Mouse (Mus musculus) WW6 (cell line): ENCODE measurements around the gene Rilp.

Experiments
- DNase-seq: peaks from one replicate; pipeline ENCODE4 v3.0.0-alpha.2; 2013; ENCODE audit warnings: low read depth, low spot score

Rilp gene

DNA sequence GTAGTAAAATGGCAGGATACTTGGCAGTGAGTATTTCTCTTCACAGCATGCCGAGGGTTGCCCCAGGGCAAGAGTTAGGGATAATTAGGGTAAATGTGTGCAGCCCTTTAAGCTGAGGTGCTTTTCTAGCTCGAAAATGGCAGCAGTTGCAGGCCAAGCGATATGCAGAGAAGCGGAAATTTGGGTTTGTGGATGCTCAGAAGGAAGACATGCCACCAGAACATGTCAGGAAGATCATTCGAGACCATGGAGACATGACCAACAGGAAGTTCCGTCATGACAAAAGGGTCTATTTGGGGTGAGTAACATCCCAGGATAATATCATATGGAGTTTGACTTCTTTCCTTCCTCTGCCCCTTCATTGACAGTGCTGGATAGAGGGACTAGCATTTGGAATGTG is 22.4 kb upstream of the Rilp start:
- DNase-seq, result no peak

DNA sequence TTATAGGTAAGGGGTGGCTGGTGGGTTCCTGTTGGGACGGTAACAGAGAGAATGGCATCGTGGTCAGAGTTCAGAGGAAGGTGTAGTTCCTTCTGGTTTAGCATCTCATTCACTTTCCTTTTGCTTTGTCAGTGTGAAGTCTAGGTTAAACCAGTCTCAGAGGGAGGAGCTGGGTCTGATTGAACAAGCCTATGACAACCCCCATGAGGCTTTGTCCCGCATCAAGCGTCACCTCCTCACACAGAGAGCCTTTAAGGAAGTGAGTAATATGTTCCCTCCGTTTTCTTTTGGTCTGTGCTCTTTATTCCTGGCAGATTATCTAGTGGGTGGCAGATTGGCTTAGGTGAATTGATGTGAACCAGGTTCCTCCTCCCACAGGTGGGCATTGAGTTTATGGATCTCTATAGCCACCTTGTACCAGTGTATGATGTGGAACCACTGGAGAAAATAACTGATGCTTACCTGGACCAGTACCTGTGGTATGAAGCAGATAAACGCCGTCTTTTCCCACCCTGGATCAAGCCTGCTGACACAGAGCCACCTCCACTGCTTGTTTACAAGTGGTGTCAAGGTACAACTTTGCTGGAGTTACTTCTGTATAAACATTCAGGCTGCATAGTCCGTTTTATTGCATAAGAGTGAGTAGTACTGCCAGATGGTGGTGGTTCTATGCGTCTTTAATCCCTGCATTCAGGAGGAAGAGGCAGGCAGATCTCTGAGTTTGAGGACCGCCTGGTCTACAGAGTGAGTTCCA is 15.4 kb upstream of the Rilp start:
- no peak for DNase-seq

- no peak for DNase-seq
These were observed 11.8 kb upstream of the Rilp start for GRCm38 (mm10) chr11:75498126-75498525.

DNA sequence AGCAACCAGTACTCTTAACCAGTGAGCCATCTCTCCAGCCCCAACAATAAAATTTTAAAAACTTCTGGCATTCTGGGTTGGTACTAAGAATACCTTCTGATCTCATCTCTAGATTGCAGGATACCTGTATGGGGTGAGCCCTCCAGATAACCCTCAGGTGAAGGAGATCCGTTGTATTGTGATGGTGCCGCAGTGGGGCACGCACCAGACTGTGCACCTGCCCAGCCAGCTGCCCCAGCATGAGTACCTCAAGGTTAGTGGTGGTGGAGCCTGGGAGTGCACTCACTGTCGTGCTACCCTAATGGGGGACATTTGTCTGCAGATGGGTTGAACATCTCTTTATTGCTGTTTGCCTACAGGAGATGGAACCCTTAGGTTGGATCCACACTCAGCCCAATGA is 1.7 kb upstream of the Rilp start:
- DNase-seq, result no peak

GRCm38 (mm10) chr11:75508904-75509303 is 990 bp upstream of the Rilp start:
- DNase-seq, result no peak

- DNase-seq, result peak; percentile 95
These were observed 716 bp downstream of the Rilp start for GRCm38 (mm10) chr11:75510627-75510993.

- DNase-seq, result no peak
These were observed 1.3 kb downstream of the Rilp start for GRCm38 (mm10) chr11:75511213-75511612.

GRCm38 (mm10) chr11:75512301-75513018 is 2.6 kb downstream of the Rilp start:
- DNase-seq, result no peak

- no peak for DNase-seq
These were observed 3.4 kb downstream of the Rilp start, which contains the start of gene Scarf1 for GRCm38 (mm10) chr11:75513336-75513735. TSS of gene Scarf1 (plus strand) at chr11:75513540.

- DNase-seq, result no peak
These were observed 5.3 kb downstream of the Rilp start for GRCm38 (mm10) chr11:75515186-75515585.

DNA sequence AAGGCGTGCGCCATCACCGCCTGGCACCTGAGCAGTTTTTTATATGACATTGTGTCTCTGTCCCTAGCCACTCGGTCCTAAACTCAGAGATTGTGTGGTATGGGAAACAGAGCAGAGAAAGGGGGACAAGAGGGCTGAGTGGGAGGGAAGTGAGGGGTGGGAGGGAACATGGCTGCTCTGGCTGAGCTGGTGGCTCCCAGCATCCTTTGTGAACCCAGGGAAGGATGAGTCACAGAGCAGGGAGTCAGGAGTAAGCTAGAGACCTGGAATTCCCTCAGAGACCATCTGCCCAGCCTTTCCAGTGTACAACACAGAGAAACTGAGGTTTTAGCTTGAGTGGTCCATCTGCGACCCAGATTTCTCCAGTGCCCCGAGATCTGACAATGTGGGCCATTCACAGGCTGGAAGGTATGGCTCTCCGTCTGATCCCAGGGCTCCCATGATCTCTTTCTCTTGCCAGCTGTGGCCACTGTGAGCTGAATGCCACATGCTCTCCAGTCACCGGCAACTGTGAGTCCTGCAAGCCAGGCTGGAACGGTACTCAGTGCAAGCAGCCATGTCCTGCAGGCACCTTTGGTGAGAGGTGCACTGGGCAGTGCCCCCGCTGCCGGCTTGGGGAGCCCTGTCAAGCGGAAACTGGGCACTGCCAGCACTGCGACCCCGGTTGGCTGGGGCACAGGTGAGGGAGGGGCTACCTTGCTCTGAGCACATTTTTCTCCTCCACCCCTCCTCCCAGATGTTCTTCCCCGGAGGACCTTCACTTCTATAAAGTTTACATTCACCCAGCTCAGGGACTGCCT is 10.1 kb downstream of the Rilp start:
- DNase-seq, result no peak

GRCm38 (mm10) chr11:75521609-75522008 is 11.7 kb downstream of the Rilp start:
- DNase-seq, result no peak

- DNase-seq, result no peak
These were observed 12.9 kb downstream of the Rilp start for GRCm38 (mm10) chr11:75522793-75523192.

GRCm38 (mm10) chr11:75525531-75526125 is 15.7 kb downstream of the Rilp start:
- DNase-seq, result no peak

DNA sequence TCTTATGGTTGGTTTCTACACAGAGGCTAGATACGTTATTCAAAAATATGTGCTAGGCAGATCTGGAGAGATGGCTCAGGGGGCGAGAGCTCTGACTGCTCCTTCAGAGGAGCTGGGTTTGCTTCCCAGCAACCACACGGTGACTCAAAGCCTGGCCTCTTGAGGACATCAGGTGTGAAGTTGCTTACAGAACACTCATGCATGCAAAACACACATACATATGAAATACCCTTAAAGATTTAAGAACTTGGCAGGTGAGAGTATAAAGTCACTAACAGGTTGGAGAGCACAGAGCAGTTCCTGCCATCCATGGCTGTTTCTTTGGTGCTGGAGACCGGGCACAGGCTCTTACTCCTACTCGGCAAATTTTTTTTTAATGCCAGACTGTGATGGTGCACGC is 17.0 kb downstream of the Rilp start:
- DNase-seq, result no peak

GRCm38 (mm10) chr11:75529771-75530170 is 19.9 kb downstream of the Rilp start:
- DNase-seq, result no peak

- DNase-seq, result peak; percentile 78
These were observed 20.4 kb downstream of the Rilp start for GRCm38 (mm10) chr11:75530325-75530724.

- no peak for DNase-seq
These were observed 21.0 kb downstream of the Rilp start for GRCm38 (mm10) chr11:75530845-75531373.

DNA sequence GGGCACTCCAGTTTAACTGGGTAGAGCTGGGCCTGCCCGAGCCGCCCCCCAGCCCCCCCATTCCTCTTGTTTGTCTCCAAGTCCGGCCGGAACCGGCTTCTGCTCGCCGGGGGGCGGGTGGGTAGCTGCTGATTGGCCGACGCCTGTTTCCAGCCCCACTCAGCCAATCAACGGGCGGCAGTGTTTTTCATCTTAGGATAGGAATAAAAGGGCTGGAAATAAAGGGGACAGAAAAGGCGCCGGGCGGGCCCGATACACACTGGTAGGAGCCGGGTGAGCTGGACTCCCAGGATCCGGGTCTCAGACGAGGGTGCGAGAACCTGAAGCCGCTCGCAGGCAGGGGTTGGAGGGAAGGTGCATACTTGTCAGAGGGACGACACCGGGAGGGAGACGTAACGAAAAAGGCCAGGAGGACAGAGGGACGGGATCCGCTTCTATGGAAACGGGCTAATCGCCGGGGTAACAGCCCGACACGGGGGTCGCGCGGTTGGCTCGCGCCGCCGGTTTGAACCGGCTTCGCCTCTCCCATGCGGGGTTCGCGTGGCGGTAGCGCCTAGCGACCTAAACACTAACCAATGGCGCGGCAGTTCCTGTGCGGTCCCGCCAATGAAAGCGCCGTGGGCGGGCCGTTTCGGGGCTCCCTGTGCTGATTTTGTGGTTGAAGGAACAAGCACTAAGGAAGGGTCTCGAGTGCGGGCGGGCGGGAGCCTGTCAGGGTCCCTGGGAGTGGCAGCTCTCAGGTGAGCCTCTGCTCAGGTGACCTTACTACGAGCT is 21.8 kb downstream of the Rilp start, which contains the start of gene Slc43a2:
TSS of gene Slc43a2 (plus strand) at position 226 of the 774 bp plus-strand sequence.
- peak; percentile 97 for DNase-seq

DNA sequence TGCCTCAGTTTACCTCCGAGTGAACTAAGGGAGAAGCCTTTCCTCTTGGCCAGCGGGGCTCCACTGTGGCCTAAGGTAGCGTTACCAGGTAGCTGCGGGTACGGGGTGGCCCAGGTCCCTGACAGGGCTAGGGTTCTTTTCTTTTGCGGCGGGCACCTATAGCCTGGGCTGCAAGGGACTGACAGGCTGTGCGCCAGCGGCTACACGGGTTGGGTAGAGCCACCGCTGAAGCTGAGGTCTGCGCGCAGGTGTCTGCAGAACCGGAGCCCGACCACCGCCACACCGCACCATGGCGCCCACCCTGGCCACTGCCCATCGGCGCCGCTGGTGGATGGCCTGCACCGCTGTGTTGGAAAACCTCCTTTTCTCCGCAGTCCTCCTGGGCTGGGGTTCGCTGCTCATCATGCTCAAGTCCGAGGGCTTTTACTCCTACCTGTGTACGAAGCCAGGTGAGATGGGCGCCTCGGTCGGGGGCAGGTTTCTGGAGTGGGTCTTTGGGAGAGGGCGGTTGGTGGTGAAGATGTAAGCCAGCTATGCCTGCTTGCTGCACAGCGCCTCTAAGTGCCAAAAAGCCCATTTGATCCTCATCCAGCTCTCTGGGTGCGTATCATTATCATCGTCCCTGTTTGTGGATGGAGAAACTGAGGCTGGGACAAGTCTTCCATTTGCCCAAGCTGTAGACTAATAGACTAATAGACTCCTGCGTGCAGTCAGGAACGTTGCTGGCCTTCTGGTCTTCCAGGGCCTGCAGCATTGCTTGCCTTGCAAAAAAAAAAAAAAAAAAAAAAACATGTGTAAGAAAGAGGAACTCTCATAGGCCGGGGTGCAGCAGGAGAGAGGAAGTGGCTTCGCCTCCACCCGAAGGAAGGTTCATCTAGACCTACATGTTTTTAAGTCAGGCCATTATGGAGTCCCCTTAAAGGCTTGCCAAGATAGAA is 22.7 kb downstream of the Rilp start:
- no peak for DNase-seq
